Comparison of ENCODE assay signal across 14 mouse cellular contexts in genomic region chr2:166274016-166274346, GRCm38 (mm10).
A peak's percentile ranks its signal among the peaks of the same experiment; 100 is the strongest.
DNase-seq lines count a peak whose midpoint lies in the region; ATAC-seq and TF ChIP-seq lines count a peak whose summit lies in the region.
"Had no signal": no experiment of that assay in that cellular context is flagged by ENCODE, and none has a peak within 500 bp of the region (broad histone marks: within the 10 kb centered on the region; RNA-seq: fewer than 3 reads in every experiment).

No protein-coding gene starts in this region.

- no peak for ATAC-seq in hindbrain, postnatal 0 days
- no peak for ATAC-seq in embryonic facial prominence, embryonic 13.5 days (ENCODE audit: insufficient number of reproducible peaks, insufficient read depth, low FRiP score, low TSS enrichment, low read depth)
- ATAC-seq in hindbrain, embryonic 11.5 days (ENCODE audit: low FRiP score), result no peak
- no peak for ATAC-seq in midbrain, embryonic 15.5 days (replicated peaks)
- ATAC-seq: Patski had no signal

- peak overlapping the region; percentile 67; the same call in 1 of the 2 replicates for H3K27ac ChIP-seq in hindbrain, embryonic 10.5 days
- H3K27ac ChIP-seq in hindbrain, postnatal 0 days, result no peak overlapping the region
- H3K27ac ChIP-seq in embryonic facial prominence, embryonic 13.5 days, result peak overlapping the region; percentile 28; the same call in 1 of the 2 replicates
- peak overlapping the region; percentile 43; the same call in 1 of the 2 replicates for H3K27ac ChIP-seq in hindbrain, embryonic 11.5 days (ENCODE audit: low read depth, low read length)
- peak overlapping the region; percentile 66 for H3K27ac ChIP-seq in midbrain, embryonic 15.5 days
- no peak overlapping the region for H3K27ac ChIP-seq in kidney, adult 2 months (ENCODE audit: insufficient read depth, low read depth, low read length)
- H3K27ac ChIP-seq: layer of hippocampus, adult 2 months had no signal

- H3K4me2 ChIP-seq in hindbrain, postnatal 0 days (ENCODE audit: low read depth, low read length), result no peak overlapping the region
- H3K4me2 ChIP-seq in embryonic facial prominence, embryonic 13.5 days, result no peak overlapping the region
- no peak overlapping the region for H3K4me2 ChIP-seq in hindbrain, embryonic 11.5 days (replicated peaks; ENCODE audit: low read depth, low read length)
- no peak overlapping the region for H3K4me2 ChIP-seq in midbrain, embryonic 15.5 days
- H3K4me2 ChIP-seq: heart, embryonic 11.5 days had no signal

- no peak for DNase-seq in hindbrain, embryonic 10.5 days (ENCODE audit: low spot score)
- DNase-seq in hindbrain, postnatal 0 days (ENCODE audit: low spot score), result no peak
- no peak for DNase-seq in hindbrain, embryonic 11.5 days (ENCODE audit: low spot score)
- DNase-seq in kidney, adult 2 months, result no peak
- DNase-seq in cerebellum, postnatal 36 days, result no peak
- DNase-seq in urinary bladder, postnatal 25 days (ENCODE audit: low spot score), result no peak
- DNase-seq: adrenal gland, postnatal 10 days; right cerebral cortex, adult 18-20 months; thymus, postnatal 4 days had no signal

- no peak for TF ChIP-seq CTCF in hindbrain, postnatal 0 days (IDR thresholded peaks at IDR 0.05; ENCODE audit: low read depth)
- TF ChIP-seq CTCF in kidney, adult 2 months (conservative IDR thresholded peaks at IDR 0.05; ENCODE audit: insufficient read depth, insufficient read length, low read depth, low read length), result no peak

- peaks cover 42% of the 10 kb centered on the region for H3K27me3 ChIP-seq in hindbrain, embryonic 10.5 days (ENCODE audit: insufficient read depth, poor library complexity, severe bottlenecking)
- H3K27me3 ChIP-seq in hindbrain, postnatal 0 days (ENCODE audit: insufficient read depth, low read length), result peaks cover 4% of the 10 kb centered on the region; the same call in 1 of the 2 replicates
- no peaks in the 10 kb centered on the region for H3K27me3 ChIP-seq in embryonic facial prominence, embryonic 13.5 days
- H3K27me3 ChIP-seq in hindbrain, embryonic 11.5 days (ENCODE audit: control insufficient read depth, insufficient read depth, low read length), result peaks cover 2% of the 10 kb centered on the region; the same call in 1 of the 2 replicates
- no peaks in the 10 kb centered on the region for H3K27me3 ChIP-seq in midbrain, embryonic 15.5 days (replicated peaks)
- H3K27me3 ChIP-seq in kidney, adult 2 months (replicated peaks; ENCODE audit: control insufficient read depth, insufficient read depth, low read length), result no peaks in the 10 kb centered on the region

- WGBS in hindbrain, embryonic 10.5 days, result 67% methylated on average over 2 of the region's 2 CpGs
- 38% methylated on average over 2 of the region's 2 CpGs for WGBS in hindbrain, postnatal 0 days
- WGBS in embryonic facial prominence, embryonic 13.5 days, result 70% methylated on average over 2 of the region's 2 CpGs
- 54% methylated on average over 2 of the region's 2 CpGs for WGBS in hindbrain, embryonic 11.5 days
- WGBS in midbrain, embryonic 15.5 days, result 50% methylated on average over 2 of the region's 2 CpGs
- 53% methylated on average over 2 of the region's 2 CpGs for WGBS in kidney, adult 2 months

- peaks cover 41% of the 10 kb centered on the region for H3K4me1 ChIP-seq in hindbrain, embryonic 10.5 days (replicated peaks)
- no peaks in the 10 kb centered on the region for H3K4me1 ChIP-seq in hindbrain, postnatal 0 days (ENCODE audit: insufficient read depth, low read length)
- peaks cover 14% of the 10 kb centered on the region for H3K4me1 ChIP-seq in embryonic facial prominence, embryonic 13.5 days
- H3K4me1 ChIP-seq in hindbrain, embryonic 11.5 days (replicated peaks; ENCODE audit: control insufficient read depth, insufficient read depth, low read length), result peaks cover 5% of the 10 kb centered on the region
- peaks cover 24% of the 10 kb centered on the region for H3K4me1 ChIP-seq in midbrain, embryonic 15.5 days
- peaks cover 3% of the 10 kb centered on the region; the same call in 1 of the 2 replicates for H3K4me1 ChIP-seq in kidney, adult 2 months (ENCODE audit: control insufficient read depth, insufficient read depth, low read length)

- TF ChIP-seq POLR2A in kidney, adult 2 months (IDR thresholded peaks at IDR 0.05; ENCODE audit: low read depth, low read length), result no peak

- H3K36me3 ChIP-seq in hindbrain, embryonic 10.5 days, result no peaks in the 10 kb centered on the region
- no peaks in the 10 kb centered on the region for H3K36me3 ChIP-seq in hindbrain, postnatal 0 days (ENCODE audit: insufficient read depth, low read length)
- no peaks in the 10 kb centered on the region for H3K36me3 ChIP-seq in embryonic facial prominence, embryonic 13.5 days
- no peaks in the 10 kb centered on the region for H3K36me3 ChIP-seq in hindbrain, embryonic 11.5 days (ENCODE audit: control insufficient read depth, insufficient read depth, low read length)
- no peaks in the 10 kb centered on the region for H3K36me3 ChIP-seq in midbrain, embryonic 15.5 days (replicated peaks)
- H3K36me3 ChIP-seq in kidney, adult 2 months (ENCODE audit: control insufficient read depth, insufficient read depth, low read length), result no peaks in the 10 kb centered on the region

- 0 out of 2 replicates have a peak, but pooled peaks cover 3% of the 10 kb centered on the region for H3K9me3 ChIP-seq in hindbrain, embryonic 10.5 days
- no peaks in the 10 kb centered on the region for H3K9me3 ChIP-seq in hindbrain, postnatal 0 days (ENCODE audit: low read length)
- H3K9me3 ChIP-seq in embryonic facial prominence, embryonic 13.5 days, result no peaks in the 10 kb centered on the region
- no peaks in the 10 kb centered on the region for H3K9me3 ChIP-seq in hindbrain, embryonic 11.5 days (ENCODE audit: control insufficient read depth, low read length)
- no peaks in the 10 kb centered on the region for H3K9me3 ChIP-seq in midbrain, embryonic 15.5 days

- no peak overlapping the region for H3K4me3 ChIP-seq in hindbrain, embryonic 10.5 days
- no peak overlapping the region for H3K4me3 ChIP-seq in hindbrain, postnatal 0 days (ENCODE audit: low read length)
- no peak overlapping the region for H3K4me3 ChIP-seq in embryonic facial prominence, embryonic 13.5 days
- no peak overlapping the region for H3K4me3 ChIP-seq in hindbrain, embryonic 11.5 days (ENCODE audit: low read depth, low read length)
- H3K4me3 ChIP-seq in midbrain, embryonic 15.5 days, result no peak overlapping the region
- no peak overlapping the region for H3K4me3 ChIP-seq in kidney, adult 2 months (ENCODE audit: insufficient read depth, low read depth, low read length)
- H3K4me3 ChIP-seq: layer of hippocampus, adult 2 months had no signal

- H3K9ac ChIP-seq in hindbrain, postnatal 0 days (replicated peaks; ENCODE audit: low read length), result no peak overlapping the region
- no peak overlapping the region for H3K9ac ChIP-seq in embryonic facial prominence, embryonic 13.5 days
- H3K9ac ChIP-seq in hindbrain, embryonic 11.5 days (ENCODE audit: low read depth, low read length), result no peak overlapping the region
- 0 out of 2 replicates have a peak overlapping the region, but pooled peaks have one; percentile 12 for H3K9ac ChIP-seq in midbrain, embryonic 15.5 days

Comparison
In these comparisons a context has a peak if more than half of its experiments do, and no peak if none do; other contexts are left out.
1. H3K27ac ChIP-seq: peak in hindbrain, embryonic 10.5 days (single experiment), embryonic facial prominence, embryonic 13.5 days (single experiment), hindbrain, embryonic 11.5 days (single experiment) and midbrain, embryonic 15.5 days (single experiment); none in hindbrain, postnatal 0 days (single experiment) and kidney, adult 2 months (single experiment).